Comparison of ENCODE assay signal across 9 mouse cellular contexts in the genomic region with DNA sequence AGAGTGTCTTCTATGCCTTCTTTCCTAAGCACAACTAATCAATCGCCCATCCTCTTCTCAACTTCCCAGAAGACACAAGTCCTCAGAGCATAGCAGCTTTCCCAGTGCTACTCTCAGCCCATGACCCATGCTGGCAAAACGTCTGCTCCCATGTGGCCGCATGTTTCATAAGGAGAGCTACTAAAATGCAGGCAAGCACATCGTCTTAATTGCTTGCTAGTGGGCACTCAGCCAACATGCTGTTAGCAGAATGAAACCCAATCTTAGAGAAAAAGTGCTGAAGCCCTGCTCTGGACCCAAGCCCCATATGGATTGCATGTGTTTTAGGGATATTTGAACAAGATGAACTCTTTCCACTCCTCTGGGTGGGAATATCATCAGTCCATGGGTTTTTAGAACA.
DNase-seq lines count a peak whose midpoint lies in the region; ATAC-seq and TF ChIP-seq lines count a peak whose summit lies in the region.
"Had no signal": no experiment of that assay in that cellular context is flagged by ENCODE, and none has a peak within 500 bp of the region (broad histone marks: within the 10 kb centered on the region; RNA-seq: fewer than 3 reads in every experiment).

No protein-coding gene starts in this region.

- H3K4me1 ChIP-seq in heart, embryonic 10.5 days, result no peaks in the 10 kb centered on the region
- H3K4me1 ChIP-seq in MEL (ENCODE audit: control insufficient read depth in 1 of 2, insufficient read depth in 2 of 2, low read length in 2 of 2), result no peaks in the 10 kb centered on the region; a peak in 1 of 4 replicates
- H3K4me1 ChIP-seq in embryonic facial prominence, embryonic 12.5 days, result peaks cover 3% of the 10 kb centered on the region; the same call in 1 of the 2 replicates
- no peaks in the 10 kb centered on the region; the same call in 1 of the 2 replicates for H3K4me1 ChIP-seq in lung, adult 2 months (ENCODE audit: control insufficient read depth, insufficient read depth, low read length)
- H3K4me1 ChIP-seq: liver, embryonic 12.5 days had no signal

- 63% methylated on average over 4 of the region's 4 CpGs for WGBS in heart, embryonic 10.5 days
- WGBS in embryonic facial prominence, embryonic 12.5 days, result 31% methylated on average over 4 of the region's 4 CpGs
- WGBS in lung, adult 2 months, result 43% methylated on average over 4 of the region's 4 CpGs

- H3K27me3 ChIP-seq in heart, embryonic 10.5 days (ENCODE audit: insufficient read depth, poor library complexity, severe bottlenecking), result no peaks in the 10 kb centered on the region
- no peaks in the 10 kb centered on the region for H3K27me3 ChIP-seq in MEL (ENCODE audit: control insufficient read depth in 1 of 2, insufficient read depth in 2 of 2, low read length in 2 of 2)
- H3K27me3 ChIP-seq in embryonic facial prominence, embryonic 12.5 days, result no peaks in the 10 kb centered on the region
- H3K27me3 ChIP-seq: liver, embryonic 12.5 days had no signal

- H3K4me2 ChIP-seq in embryonic facial prominence, embryonic 12.5 days (replicated peaks), result peak overlapping the region; percentile 7; the same call in 1 of the 2 replicates
- H3K4me2 ChIP-seq: liver, embryonic 12.5 days had no signal

- no peaks in the 10 kb centered on the region for H3K36me3 ChIP-seq in heart, embryonic 10.5 days
- H3K36me3 ChIP-seq in MEL (ENCODE audit: control insufficient read depth in 1 of 2, insufficient read depth in 2 of 2, low read length in 2 of 2), result peaks cover 0 to 5% of the 10 kb centered on the region in 2 experiments; a peak in 2 of 4 replicates
- no peaks in the 10 kb centered on the region for H3K36me3 ChIP-seq in embryonic facial prominence, embryonic 12.5 days
- H3K36me3 ChIP-seq: liver, embryonic 12.5 days had no signal

- TF ChIP-seq EP300 in MEL (IDR thresholded peaks at IDR 0.05; ENCODE audit: low read depth in 1 of 2, low read length in 2 of 2), result no peak

- ATAC-seq in embryonic facial prominence, embryonic 12.5 days (ENCODE audit: insufficient number of reproducible peaks, insufficient read depth, low FRiP score, low TSS enrichment), result no peak
- ATAC-seq in megakaryocyte-erythroid progenitor cell, adult 5-6 weeks (replicated peaks; ENCODE audit: low FRiP score, low TSS enrichment, poor library complexity, severe bottlenecking), result no peak
- no peak for ATAC-seq in erythroblast, adult 5-6 weeks (replicated peaks; ENCODE audit: low FRiP score, poor library complexity, severe bottlenecking)
- ATAC-seq: liver, embryonic 12.5 days had no signal

- H3K27ac ChIP-seq in heart, embryonic 10.5 days, result no peak overlapping the region
- H3K27ac ChIP-seq in MEL (ENCODE audit: control insufficient read depth, low read depth, low read length), result no peak overlapping the region
- no peak overlapping the region for H3K27ac ChIP-seq in embryonic facial prominence, embryonic 12.5 days
- H3K27ac ChIP-seq: liver, embryonic 12.5 days had no signal

- H3K79me2 ChIP-seq in MEL (ENCODE audit: control insufficient read depth, insufficient read depth, low read length, poor library complexity), result no peaks in the 10 kb centered on the region

- DNase-seq in heart, adult 9 months (ENCODE audit: low spot score in 2 of 2), result peak; percentile 11 to 29
- no peak for DNase-seq in heart, embryonic 10.5 days (ENCODE audit: low spot score)
- DNase-seq in MEL (ENCODE audit: low read depth, low spot score), result peak; percentile 74
- DNase-seq in lung, adult 2 months, result peak; percentile 23
- DNase-seq in liver, result no peak

- H3K4me3 ChIP-seq in heart, embryonic 10.5 days, result no peak overlapping the region
- peak overlapping the region; percentile 51 to 54 for H3K4me3 ChIP-seq in MEL (ENCODE audit: control insufficient read depth in 1 of 2, insufficient read depth in 1 of 2, low read depth in 2 of 2, low read length in 2 of 2)
- H3K4me3 ChIP-seq in embryonic facial prominence, embryonic 12.5 days, result no peak overlapping the region
- H3K4me3 ChIP-seq in lung, adult 2 months (replicated peaks; ENCODE audit: extremely low read depth, low read depth, low read length), result no peak overlapping the region
- H3K4me3 ChIP-seq: liver, embryonic 12.5 days had no signal

- H3K9me3 ChIP-seq in heart, embryonic 10.5 days, result no peaks in the 10 kb centered on the region
- no peaks in the 10 kb centered on the region for H3K9me3 ChIP-seq in MEL (replicated peaks; ENCODE audit: insufficient read depth, low read length)
- no peaks in the 10 kb centered on the region for H3K9me3 ChIP-seq in embryonic facial prominence, embryonic 12.5 days
- H3K9me3 ChIP-seq: liver, embryonic 12.5 days had no signal

- no peak for TF ChIP-seq CTCF in MEL (IDR thresholded peaks at IDR 0.05 in 2 of 3, conservative IDR thresholded peaks at IDR 0.05 in 1 of 3; ENCODE audit: control insufficient read depth in 1 of 3, insufficient read depth in 1 of 3, low read depth in 2 of 3, low read length in 3 of 3, poor library complexity in 1 of 3, severe bottlenecking in 1 of 3)
- TF ChIP-seq CTCF in lung, adult 2 months (IDR thresholded peaks at IDR 0.05; ENCODE audit: insufficient read depth, low read length), result no peak

- TF ChIP-seq RAD21 in MEL (IDR thresholded peaks at IDR 0.05; ENCODE audit: low read depth, low read length), result no peak

- peak overlapping the region; percentile 46 for H3K9ac ChIP-seq in MEL (ENCODE audit: control insufficient read depth, low read depth, low read length, poor library complexity, severe bottlenecking)
- H3K9ac ChIP-seq in embryonic facial prominence, embryonic 12.5 days, result no peak overlapping the region
- H3K9ac ChIP-seq: liver, embryonic 12.5 days had no signal

- no peak for TF ChIP-seq POLR2A in MEL (IDR thresholded peaks at IDR 0.05; ENCODE audit: control insufficient read depth in 1 of 2, insufficient read depth in 1 of 2, low read depth in 1 of 2, low read length in 2 of 2, poor library complexity in 1 of 2)
- no peak for TF ChIP-seq POLR2A in lung, adult 2 months (IDR thresholded peaks at IDR 0.05; ENCODE audit: borderline replicate concordance, extremely low read depth, low read depth, low read length)

TF ChIP-seq in MEL, 35 proteins besides CTCF, POLR2A, EP300 and RAD21:
- no peak for TF ChIP-seq HCFC1 (IDR thresholded peaks at IDR 0.05; ENCODE audit: low read depth, low read length)
- TF ChIP-seq MYC (IDR thresholded peaks at IDR 0.05; ENCODE audit: low read depth, low read length), result 0 out of 2 replicates have a peak, but pooled peaks have one; percentile 31
- TF ChIP-seq KAT2A (conservative IDR thresholded peaks at IDR 0.05; ENCODE audit: low read depth, low read length), result no peak
TF ChIP-seq in MEL: peak in this region for 1.

Comparison
In these comparisons a context has a peak if more than half of its experiments do, and no peak if none do; other contexts are left out.
1. DNase-seq: peak in heart, adult 9 months (2 of 2), MEL (single experiment) and lung, adult 2 months (single experiment); none in heart, embryonic 10.5 days (single experiment) and liver (single experiment).
2. H3K4me3 ChIP-seq: peak in MEL (2 of 2); none in heart, embryonic 10.5 days (single experiment), embryonic facial prominence, embryonic 12.5 days (single experiment) and lung, adult 2 months (single experiment).